Mouse (Mus musculus) central nervous system, embryonic 11.5 days (tissue): ENCODE results near the gene Gemin5. TPM values are rescaled to one million over a fixed set of nuclear protein-coding genes. Genes with fewer than 3 reads are reported as not detected.

Experiments used
- polyA plus RNA-seq: library from polyadenylated mRNA; depleted of rRNA; stranded (reverse); fragments of >200 nt; gene quantifications from 2 replicates; pipeline ENCODE4 v1.2.3, GENCODE M21; 2012; rRNA removed

Gemin5 gene
- 13.0 and 16.6 TPM in 2 replicates for polyA plus RNA-seq

DNA sequence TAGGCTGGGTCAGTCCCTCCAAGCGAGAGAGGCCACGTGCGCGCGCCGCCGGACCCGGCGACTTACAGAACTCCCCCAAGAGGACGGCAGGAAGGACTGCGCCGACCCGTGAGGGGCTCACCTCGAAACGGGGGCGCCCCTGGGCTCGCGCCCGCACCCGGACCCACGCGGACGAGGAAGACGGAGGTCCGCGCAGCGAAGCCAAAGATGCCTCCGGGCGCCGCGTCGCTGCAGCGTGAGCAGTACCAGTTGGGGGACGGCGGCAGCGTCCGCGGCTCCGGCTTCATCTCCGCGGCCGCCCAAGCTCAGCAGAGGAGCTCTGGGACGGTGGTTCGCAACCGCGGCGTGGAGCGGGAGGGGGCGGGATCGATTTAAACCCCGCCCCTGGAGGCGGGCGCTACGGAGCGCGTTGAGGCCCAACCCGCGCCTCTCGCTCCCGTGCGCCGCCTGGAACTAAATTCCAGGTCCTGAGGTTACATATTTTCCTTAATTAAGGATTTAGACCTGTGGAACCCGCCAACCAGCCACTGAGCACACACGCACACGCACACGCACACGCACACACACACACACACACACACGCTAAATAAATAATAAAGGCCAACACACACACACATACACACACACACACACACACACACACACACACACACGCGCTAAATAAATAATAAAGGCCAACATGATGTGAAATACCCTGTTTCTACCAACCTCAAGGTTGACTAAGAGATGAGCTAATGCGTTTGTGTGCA, at the start of gene Gemin5:
Gemin5 (minus strand) TSS at position 373 of the 749 bp plus-strand sequence.

DNA sequence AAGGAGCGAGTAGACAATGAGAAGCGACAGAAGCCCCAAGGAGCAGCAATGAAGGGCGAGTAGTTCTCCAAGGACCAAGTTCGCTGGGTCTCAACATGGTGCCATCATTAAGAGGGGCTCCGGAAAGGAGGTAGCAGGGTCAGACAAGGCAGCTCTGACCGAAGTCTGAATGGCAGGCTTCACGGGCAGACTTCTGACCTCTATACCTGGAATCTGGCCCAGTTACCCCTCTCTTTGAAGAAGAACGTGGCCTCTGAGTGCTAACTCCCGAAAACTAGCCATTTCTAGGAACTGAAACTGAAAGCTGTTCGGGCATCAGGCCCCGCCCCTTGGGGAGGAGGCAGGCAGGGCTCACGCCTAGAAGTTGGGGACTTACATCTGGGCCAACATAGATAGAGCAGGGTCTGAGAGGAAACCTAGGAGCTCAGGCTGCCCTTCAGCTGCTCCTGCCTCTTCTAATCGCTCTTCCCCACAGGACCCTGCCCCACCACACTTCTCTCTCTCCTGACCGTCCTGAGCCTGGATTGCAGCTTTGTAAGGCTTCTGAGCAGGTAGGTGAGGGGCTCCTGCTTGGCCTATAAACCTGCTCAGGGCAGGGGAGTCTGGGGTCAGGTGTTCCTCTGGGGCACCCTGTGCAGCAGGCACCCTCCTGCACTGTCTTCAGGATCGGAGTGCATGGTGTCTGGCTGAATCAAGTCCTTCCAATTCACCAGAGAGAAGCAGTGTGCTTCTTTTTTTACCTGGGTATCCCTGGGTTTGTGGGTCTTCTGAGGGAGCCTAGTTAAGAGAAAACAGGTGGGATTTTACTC, 31.1 kb upstream of the Gemin5 start, which contains the start of the genes Igtp and Irgm2:
Igtp (plus strand) TSS at position 328 of the 809 bp plus-strand sequence.
Irgm2 (plus strand) TSS at position 390 of the 809 bp plus-strand sequence.

GRCm38 (mm10) chr11:58171459-58172091, 3.2 kb upstream of the Gemin5 start, which contains the start of gene Mrpl22:
Gene Mrpl22, plus strand, starts transcription at chr11:58171661.

GRCm38 (mm10) chr11:58103697-58104306, 64.5 kb downstream of the Gemin5 start, which contains the start of gene Cnot8:
Gene Cnot8, plus strand, starts transcription at chr11:58104153.

GRCm38 (mm10) chr11:58093021-58093528, 75.3 kb downstream of the Gemin5 start, which contains the start of gene Gm12248:
Gene Gm12248, minus strand, starts transcription at chr11:58093134.

Other genes with a start within 250 kb of the Gemin5 start
- gene Larp1, start 159.5 kb downstream of the Gemin5 start, polyA plus RNA-seq, result 45.7 and 49.1 TPM in 2 replicates
- gene Gm12248, start 75.4 kb downstream of the Gemin5 start, polyA plus RNA-seq, result not detected in 2 replicates
- gene Cnot8, start 64.4 kb downstream of the Gemin5 start, polyA plus RNA-seq, result 72.0 and 91.1 TPM in 2 replicates
- 82.0 and 93.1 TPM in 2 replicates for gene Mrpl22, start 3.1 kb upstream of the Gemin5 start, polyA plus RNA-seq
- 1.5 and 1.8 TPM in 2 replicates for gene Igtp, start 31.0 kb upstream of the Gemin5 start, polyA plus RNA-seq
- 0.58 and 0.97 TPM in 2 replicates for gene Irgm2, start 31.1 kb upstream of the Gemin5 start, polyA plus RNA-seq
- gene 4930438A08Rik, start 106.3 kb upstream of the Gemin5 start, polyA plus RNA-seq, result 0.05 and 0.08 TPM in 2 replicates
- gene Zfp692, start 138.5 kb upstream of the Gemin5 start, polyA plus RNA-seq, result 42.7 and 55.9 TPM in 2 replicates
- gene Zfp672, start 161.8 kb upstream of the Gemin5 start, polyA plus RNA-seq, result 19.6 and 29.3 TPM in 2 replicates
- 28.8 and 39.1 TPM in 2 replicates for gene Sh3bp5l, start 162.2 kb upstream of the Gemin5 start, polyA plus RNA-seq
- gene Lypd8, start 210.5 kb upstream of the Gemin5 start, polyA plus RNA-seq, result 0.06 and 0.30 TPM in 2 replicates